Mouse (Mus musculus) common myeloid progenitor, adult 5-6 weeks (primary cell): ENCODE results near the gene Tmem236. TPM values are rescaled to one million over a fixed set of nuclear protein-coding genes. Genes with fewer than 3 reads are reported as not detected.

Experiments
- ATAC-seq: replicated peaks from 2 replicates; pipeline ENCODE4 v1.8.0; 2016; ENCODE audit warnings: low read depth, mild to moderate bottlenecking, moderate TSS enrichment, inconsistent platforms; ENCODE audit not compliant: poor library complexity, severe bottlenecking
- total RNA-seq: library from RNA; stranded (forward); fragments of 200-1000, 187-1606 nt; gene quantifications from 2 replicates; pipeline ENCODE4 v1.2.3, GENCODE M21; 2017

Gene Tmem236
- not detected in 2 replicates for total RNA-seq

DNA sequence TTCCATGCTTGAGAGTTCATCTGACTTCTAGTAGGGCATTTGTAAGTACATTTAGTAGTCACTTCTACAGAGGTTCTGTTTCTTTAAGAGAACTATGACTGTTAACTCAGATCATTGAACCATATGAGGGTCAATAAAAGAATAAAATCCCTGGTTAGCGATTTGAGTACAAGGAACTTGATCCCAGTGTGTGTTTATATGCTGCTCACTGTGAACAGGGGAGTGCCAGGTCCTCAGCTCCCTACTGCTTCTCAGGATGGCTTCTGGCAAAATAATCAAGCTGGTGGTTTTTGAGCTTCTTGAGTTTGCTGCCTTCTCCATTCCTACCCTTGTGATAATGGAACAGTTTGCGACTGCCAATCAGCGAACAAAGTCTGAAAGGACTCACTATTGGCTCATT, at the start of gene Tmem236:
TSS of gene Tmem236 (plus strand) at position 190 of the 400 bp plus-strand sequence.
- no peak for ATAC-seq

DNA sequence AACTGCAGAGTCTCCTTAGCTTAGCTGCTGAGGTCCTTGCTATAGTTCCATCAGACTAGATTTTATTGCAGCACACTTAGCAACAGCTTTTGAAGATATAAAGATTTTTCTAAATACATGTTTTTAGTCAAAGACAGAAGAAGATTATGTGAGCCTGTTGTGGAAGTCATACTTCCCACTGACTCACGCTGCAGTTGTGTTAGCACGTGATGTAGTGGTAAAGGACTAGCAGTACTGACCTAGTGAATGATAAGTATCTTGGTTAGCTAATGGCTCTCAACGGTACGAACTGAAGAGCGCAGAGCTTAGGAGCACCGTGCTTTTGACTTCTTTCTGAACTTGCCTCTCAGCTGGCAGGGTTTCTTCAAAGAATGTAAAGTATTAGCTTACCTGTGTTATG, 47.9 kb upstream of the Tmem236 start:
- no peak for ATAC-seq

DNA sequence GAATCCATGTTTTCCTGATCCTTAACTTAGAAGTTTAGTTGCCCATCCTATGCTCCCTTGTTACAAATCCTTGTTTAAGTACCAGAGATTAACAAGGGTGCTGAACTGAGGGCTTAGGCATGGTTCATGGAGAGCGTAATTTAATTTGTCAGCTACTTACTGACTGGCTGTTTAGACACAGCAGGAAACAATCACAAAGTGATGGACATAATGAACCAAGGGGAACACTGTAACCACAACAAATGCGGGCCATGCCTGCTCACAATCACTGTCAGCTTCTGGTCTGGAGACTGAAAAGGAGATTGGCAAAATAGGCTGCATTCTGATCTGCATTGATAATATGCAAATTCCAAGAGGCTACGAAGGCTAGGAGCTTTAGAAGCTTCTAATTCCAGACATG, 46.7 kb upstream of the Tmem236 start:
- ATAC-seq, result no peak

DNA sequence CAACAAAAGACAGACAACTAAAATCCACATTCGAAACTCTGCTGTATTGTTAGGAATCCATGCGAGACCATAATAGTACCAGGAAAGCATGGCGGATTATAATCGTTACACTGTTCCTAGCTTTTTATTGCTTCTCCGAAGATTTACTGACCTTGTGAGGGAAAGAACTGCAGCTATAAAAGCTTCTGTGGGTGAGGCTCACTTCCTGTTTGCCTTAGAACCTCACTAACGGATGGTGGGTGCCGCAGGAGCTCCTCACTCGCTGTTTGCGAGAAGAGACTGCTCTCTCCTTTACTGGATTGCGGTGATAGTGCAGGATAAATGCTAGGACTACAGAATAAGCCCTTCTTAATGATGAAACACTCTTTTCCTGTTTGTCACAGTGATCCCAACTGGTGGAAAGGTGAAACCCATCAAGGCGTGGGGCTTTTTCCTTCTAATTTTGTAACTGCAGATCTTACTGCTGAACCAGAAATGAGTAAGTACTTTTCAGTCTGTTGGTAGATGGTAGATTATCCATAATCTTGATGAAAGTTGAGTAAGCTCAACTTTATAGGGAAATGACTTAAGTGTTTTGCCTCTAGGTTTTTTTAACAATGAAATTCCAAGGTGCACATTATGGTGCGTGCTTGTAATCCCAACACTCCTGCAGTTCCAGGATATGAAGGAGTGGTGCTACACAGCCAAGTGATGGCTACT, 43.5 kb upstream of the Tmem236 start:
- ATAC-seq, result peak; percentile 81

DNA sequence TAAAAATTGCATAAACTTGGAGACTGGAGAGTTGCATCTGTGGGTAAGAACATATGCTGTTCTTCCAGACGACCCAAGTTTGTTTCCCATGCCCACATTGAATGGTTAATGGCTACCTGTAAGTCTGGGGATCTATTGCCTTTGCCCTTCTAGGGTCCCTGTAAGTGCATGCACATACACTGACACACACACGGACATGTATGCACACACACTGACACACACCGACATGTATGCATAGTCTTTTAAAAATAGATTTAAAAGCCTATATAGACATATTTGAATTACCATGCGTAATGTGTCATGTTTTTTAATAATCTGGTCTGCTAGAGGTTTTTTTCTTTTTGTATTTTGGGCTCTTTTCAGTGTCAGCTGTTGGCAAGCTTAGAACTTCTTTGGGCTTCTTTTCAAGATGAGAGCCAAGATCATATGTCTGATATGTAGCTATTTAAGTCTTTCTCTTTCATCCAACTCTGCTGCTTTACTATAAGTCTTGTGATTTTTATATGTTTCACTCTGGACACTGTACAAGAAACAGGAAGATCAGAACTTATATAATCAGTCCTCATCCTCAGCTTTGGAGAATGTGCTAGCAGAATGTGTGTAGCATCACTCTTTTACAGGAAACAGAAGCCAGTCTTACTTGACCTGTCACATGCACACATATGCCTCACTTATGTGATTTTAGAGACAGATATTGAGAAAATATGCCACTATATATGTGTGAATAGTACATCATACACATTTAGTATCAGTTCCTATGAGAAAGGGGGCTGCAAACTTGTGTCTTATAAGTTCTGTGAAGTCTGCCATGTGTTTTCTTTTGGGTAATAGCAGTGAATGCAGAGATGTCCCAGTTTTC, 41.6 kb upstream of the Tmem236 start:
- no peak for ATAC-seq

DNA sequence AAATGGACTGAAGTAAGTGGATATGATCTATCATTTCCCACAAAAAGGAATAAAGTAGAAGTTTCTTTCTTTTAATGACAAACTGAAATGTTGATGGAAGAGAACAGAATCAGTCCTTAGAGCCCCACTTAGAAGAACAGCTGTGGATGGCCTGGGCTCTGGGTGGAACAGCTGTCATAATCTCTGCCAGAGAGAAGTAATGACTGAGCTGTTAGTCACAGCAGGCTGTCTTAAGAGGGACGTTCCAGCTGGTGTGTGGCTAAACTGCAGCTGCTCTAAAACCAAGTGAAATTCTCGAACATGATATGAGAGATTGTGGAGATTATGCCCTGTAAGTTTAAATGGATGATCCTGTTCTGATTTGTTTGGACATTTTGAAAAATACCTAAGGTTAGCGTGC, 37.4 kb upstream of the Tmem236 start:
- no peak for ATAC-seq

DNA sequence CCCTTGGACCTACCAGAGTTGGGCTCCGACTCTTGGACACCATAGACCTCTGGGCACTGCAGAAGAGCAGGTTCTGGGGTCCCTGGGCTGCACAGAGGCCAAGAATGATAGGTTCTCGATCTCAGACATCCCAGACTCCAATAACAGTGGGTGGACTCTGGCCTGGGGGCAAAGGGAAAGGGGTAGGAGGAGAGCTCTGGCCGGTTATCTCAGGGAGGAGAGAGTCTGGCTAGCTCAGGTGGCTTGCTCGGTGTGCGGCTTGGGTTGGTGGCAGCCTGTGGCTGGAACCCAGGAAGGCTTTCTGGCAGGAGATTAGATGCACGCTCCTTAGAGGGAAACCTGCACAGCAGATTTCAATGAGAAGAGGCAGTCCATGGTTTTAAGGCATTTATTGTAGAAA, 34.7 kb upstream of the Tmem236 start:
- ATAC-seq, result no peak

DNA sequence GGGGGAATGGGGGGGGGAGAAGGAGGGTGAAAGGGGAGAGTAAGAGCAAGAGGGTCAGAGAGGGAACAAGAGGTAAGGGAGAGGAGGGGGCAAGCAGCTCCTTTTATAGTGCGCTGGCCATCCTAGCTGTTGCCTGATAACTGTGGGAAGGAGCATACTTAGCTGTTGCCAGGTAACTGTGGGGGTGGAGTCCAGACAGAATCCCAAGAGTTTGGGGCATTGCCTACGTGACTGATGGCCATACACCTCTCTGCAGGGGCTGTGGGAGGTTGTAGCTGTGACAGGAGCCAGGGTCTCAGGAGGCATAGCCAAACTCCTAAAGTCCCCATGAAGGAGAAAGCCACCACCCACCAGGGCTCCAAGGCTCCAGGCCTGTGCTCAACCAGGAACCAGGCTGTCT, 34.3 kb upstream of the Tmem236 start:
- ATAC-seq, result no peak

DNA sequence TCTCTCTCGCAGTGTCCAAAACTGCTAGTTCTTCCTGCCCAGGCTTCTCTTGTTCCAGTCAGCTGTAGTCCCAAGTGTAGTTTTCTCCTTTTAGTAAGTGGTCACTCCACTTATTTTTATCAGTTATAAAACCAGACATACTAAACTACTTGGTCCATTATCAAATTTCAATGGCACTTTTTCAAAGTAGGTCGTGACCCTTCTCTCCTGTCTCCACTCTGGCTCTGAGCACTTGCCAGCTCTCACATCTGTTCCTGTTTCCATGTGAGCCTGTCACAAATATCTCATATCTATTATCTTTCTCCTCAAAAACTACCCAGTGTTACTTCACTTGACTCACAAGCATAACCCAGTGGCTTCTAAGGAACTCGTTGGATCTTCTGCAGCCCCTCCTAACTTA, 29.0 kb upstream of the Tmem236 start:
- no peak for ATAC-seq

DNA sequence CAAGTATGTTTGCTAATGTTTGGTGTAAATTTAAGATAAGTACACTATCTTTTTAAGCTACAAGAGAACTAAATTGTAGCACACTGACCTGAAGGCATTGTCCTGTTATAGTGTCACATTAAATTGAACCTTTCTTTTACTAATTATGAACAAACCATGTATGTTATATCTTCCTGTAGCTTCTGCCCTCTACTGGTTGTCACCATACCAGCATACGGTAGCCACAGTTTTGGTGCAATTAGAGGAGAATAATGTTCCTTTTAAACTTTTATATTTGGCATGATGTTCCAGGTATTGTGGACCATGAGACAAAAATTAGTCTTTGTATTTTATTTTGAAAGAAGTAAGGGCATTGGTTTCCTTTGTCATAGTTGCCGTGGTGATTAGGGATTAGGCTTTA, 27.4 kb upstream of the Tmem236 start:
- peak; percentile 77 for ATAC-seq

DNA sequence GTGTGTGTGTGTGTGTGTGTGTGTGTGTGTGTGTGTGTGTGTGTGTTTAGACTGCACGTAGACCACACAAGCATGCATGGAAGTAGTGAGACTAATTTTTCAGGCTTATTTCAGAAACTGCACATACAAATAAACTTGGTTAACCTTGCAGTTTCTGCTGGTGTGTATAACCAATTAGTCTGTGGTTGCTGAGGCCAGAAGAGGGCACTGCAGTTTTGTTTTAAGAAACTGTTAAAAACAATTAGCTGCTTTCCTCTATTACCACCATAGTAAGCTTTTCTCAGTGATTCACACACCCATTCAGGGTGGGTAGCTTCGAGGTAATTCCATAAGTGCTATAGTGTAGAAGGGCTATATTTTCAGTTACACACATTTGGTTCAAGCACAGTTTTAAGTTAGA, 23.5 kb upstream of the Tmem236 start:
- 0 out of 2 replicates have a peak, but pooled peaks have one; percentile 45 for ATAC-seq

DNA sequence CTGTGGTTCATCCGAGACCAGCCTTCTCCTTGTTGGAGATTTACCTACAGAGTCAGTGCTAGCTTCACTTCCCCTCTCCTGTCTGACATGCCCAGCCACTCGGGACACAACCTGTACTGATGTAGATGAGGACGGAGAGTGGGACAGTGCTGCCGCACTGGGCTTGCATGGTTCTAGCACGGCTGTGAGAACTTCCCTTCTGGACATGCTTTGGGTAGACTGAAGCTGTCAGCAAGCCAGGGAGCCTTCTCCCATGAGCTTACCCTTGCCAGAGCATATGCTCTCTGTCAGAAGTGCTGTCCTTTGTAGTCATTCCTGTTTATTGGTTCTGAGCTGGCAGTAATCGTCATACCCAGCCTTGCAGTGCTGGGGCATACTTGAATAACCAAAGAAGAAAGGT, 22.5 kb upstream of the Tmem236 start:
- ATAC-seq, result no peak

DNA sequence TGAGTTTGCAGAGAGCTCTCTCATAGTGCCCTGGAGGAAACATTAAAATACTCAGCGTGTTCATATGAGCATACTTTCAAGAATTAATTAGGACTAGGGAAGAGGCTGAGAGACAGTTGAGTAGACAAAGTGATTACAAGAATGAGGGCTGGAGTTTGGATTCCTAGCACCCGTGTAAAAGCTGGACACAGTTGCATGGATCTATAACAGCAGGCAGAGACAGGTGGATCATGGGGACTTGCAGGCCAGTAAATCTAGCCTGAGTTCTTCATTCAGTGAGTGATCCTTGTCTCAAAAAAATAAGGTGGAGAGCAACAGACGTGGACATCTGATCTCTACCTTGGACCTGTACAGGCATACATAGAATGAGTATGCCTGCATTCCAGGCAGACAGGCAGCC, 15.3 kb upstream of the Tmem236 start:
- ATAC-seq, result no peak

DNA sequence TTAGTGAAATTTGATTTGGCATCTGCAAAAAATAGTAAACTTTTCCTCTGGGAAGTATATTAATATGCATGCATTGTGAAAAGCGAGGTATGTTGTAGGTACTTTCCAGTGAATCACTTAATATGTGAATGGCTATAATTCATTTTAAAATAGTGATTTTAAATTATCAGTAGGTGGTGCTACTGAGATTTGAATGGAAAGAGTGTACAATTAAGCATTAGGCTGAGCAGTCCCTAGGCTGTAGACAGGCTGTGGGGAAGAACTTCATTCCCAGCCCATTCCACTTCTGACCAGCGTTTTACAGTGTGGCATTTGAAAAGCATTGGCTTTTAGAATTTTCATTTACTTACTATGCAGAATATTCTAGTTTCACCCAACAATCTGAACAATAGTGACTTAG, 14.6 kb upstream of the Tmem236 start:
- no peak for ATAC-seq

DNA sequence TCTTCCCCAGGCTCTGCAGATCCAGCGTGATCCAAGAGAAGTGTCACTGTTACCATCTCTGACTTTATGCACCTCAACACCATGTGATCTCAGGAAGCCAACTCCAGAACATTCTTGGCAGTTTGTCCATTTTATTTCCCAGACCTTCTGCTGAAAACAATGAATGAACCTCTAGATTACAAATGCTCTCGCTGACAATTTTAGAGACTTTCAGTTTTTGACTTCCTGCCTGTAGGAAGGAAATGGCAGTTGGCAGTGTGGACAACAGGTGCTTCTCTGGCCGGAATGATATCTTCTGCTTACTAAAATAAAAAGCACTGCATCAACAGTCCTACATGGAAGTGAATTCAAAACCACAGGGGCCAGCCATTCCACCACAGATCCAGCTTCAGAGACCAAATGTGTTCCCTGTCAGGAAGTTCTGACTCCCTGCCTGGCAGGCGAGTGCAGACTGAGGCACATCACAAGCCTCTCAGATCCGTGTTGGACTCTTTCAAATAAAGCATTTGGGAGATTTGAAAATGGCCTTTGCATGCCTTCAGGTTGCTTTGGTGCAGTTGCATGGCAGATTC, 9.8 kb upstream of the Tmem236 start:
- peak; percentile 48 for ATAC-seq

DNA sequence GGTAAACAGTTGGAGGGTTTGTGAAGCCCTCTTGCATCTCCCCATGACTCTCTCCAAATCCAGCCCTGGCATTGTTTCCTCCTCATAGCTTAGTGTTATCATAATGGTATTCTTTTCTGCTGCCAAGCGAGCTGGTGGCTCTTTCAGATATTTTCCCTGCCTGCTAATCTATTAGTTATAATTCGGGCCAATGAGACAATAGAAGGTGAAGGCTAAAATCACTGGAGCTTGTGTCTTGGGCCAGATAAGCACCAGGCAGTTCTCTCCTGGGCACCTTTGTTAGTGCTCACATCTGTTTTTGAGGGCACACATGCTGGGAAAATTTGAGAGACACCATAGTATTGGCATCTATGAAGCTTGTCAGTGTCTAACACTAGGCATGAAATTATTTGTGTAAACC, 9.3 kb upstream of the Tmem236 start:
- ATAC-seq, result peak; percentile 15; the same call in 1 of the 2 replicates

DNA sequence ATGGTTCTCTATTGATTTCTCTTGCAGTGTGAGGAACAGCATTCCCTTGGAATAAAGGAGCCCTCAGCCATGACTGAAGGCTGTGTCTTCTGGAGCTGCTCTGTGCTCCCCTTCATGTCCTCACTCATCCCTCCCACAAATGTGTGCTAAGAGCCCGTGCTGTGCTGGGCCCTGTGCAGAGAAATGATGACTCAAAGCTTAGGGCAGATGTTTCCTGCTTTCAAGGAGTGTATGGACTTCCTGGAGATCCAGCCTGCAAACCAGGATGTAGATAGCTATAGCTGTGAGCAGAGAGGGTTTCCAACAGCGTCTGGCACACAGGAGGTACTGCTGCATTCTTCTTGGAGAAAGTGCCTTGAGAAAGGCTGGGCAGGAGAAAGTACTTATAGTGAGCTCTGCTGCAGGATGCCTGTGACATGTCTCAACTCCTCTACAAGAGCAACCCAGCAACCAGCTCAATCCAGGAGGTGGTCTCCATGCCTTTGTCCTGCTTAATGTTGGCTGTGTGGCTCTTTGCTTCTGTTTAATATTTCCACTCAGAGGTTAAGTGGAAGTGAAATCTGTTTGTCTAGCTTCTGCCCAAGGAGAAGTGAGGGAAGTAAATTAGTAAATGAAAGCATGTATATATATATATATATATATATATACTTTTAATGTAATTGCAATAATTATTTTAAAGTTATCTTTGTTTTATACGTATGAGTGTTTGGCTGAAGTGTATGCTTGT, 8.5 kb upstream of the Tmem236 start:
- ATAC-seq, result peak; percentile 89

DNA sequence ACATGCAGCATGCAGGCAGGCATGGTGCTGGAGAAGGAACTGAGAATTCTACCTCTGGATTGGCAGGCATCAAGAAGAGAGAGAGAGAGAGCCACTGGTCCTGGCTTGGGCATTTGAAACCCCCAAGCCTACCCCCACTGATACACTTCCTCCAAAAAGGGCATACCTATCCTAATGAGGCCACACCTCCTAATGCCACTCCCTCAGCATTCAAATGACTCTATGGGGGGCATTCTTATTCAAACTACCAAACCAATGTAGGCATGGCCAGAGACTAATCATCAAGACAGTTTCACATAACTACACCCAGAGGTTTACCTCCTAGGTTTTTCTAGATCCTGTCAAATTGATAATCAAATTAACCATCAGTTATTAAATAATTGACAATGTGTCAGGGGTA, 6.6 kb upstream of the Tmem236 start:
- no peak for ATAC-seq

DNA sequence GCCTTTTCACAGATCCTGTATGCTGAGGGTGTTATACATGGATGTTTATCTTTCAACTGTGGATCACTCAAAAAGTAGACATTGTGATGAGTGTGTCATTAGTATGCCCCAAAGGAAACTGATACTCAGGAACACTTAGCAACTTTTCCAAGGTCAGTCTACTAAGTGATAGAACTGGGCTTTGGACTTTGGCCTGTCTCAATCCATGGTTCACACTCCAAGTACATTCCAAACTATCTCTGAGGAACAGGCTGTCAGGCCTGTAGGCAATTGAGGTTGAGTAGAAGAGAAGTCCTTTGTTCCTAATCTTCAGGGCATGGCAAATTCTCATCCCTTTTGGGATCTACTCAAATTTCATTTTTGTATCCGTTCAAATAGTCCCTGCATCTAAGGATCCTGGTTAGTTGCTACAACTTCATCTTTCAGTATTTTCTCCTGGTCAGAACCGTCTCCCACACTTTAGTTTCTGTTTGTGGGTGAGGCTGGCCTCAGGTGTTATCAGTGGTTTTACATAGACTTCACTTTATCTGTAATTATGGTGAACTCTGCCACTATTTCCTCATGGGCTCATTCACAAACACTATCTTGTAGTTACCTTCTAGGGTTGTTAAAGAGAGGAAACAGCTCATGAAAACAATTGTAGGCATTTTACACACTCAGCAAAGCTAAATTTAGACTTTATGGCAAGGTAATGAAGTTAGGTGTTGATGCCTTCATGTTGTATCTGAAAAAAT, 2.3 kb downstream of the Tmem236 start:
- ATAC-seq, result no peak

DNA sequence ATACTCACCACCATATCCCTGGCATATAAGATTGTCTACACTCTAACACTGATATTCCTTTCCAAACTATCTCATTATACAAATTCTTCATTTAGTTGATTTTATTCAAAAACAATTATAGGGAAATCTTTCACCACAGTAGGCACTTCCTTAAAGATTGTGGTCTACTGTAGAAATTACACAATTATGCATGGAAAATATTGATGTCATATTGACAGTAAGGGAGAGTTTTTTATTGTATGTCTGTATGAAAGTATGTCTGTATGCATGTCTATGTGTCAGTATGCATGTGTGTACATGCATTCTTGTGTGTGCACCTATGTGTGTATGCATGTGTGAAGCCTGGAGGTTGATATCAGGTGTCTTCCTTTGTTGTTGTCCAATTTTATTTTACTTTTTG, 10.1 kb downstream of the Tmem236 start:
- ATAC-seq, result peak; percentile 58
